Mouse (Mus musculus) olfactory bulb, adult 2 months (tissue): ENCODE data around the gene Dmtf1. TPM values are rescaled to one million over a fixed set of nuclear protein-coding genes. Genes with fewer than 3 reads are reported as not detected.

Source experiments
- H3K27ac ChIP-seq: fragments of 200-500 bp; 2 replicates; pipeline ENCODE4 v1.5.1; 2012; ENCODE audit warnings: low read depth, low read length; ENCODE audit not compliant: insufficient read depth
- H3K4me1 ChIP-seq: fragments of 200-500 bp; 2 replicates; pipeline ENCODE4 v1.6.1; 2012; ENCODE audit warnings: low read length; ENCODE audit not compliant: control insufficient read depth, insufficient read depth
- H3K4me3 ChIP-seq: fragments of 200-500 bp; 2 replicates; pipeline ENCODE4 v1.5.1; 2012; ENCODE audit warnings: mild to moderate bottlenecking, low read depth, low read length, moderate library complexity; ENCODE audit not compliant: insufficient read depth
- CTCF ChIP-seq: fragments of 200-500 bp; IDR thresholded peaks from 2 replicates; pipeline ENCODE4 v1.5.1; 2012; ENCODE audit warnings: low read depth, mild to moderate bottlenecking, low read length, moderate library complexity; ENCODE audit not compliant: insufficient read depth
- POLR2A ChIP-seq: fragments of 200-500 bp; IDR thresholded peaks from 2 replicates; pipeline ENCODE4 v1.6.1; 2012; ENCODE audit warnings: mild to moderate bottlenecking, low read depth, low read length, moderate library complexity; ENCODE audit not compliant: insufficient read depth
- WGBS: fragments of 180-500 bp; shearing (Covaris S2); methylation state at CpG from one replicate; pipeline ENCODE4 v1.1.7; 2018; 5-methylcytosine and 5-hydroxymethylcytosine counted together
- polyA plus RNA-seq: library from polyadenylated mRNA; stranded (reverse); fragments of >200 nt; gene quantifications from 2 replicates; pipeline ENCODE4 v1.2.4, GENCODE M21; 2012; ENCODE audit warnings: low replicate concordance; ENCODE audit not compliant: missing spikeins, insufficient read depth, insufficient read length

Gene Dmtf1
- polyA plus RNA-seq, 1 experiment = not detected

DNA sequence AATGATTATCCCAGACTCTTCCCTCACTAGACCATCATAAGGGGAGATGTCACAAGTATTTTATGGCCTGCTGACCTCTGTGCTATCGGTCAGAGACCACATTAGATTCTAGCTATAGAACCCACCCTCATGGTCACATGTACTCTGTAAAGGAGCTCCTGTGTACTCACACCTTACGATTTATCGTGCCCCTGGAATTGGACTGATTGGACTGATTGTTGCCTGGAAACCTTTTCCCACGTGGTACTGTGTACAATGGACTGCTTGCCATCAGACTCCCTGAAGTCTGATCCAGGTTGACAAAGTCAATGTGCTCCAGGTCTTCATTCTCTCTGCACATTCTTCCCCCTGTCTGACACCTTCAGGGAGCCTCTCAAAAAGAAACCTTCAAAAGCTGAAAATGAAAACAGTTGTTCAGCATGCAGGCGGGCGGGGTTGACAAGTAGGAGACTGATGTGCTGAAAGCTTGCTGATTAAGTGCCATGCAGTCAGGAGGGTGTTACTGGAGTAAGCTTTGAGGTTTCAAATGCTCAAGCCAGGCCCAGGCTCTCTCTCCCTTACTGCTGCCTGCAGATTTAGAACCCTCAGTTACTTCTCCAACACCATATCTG is 91.9 kb downstream of the Dmtf1 start:
- TF ChIP-seq POLR2A = no peak
- TF ChIP-seq CTCF = no peak
- Histone ChIP-seq H3K27ac (no peak overlapping the region), H3K4me3 (no peak overlapping the region), H3K4me1 (no peaks in the 10 kb centered on the region)
- 87% methylated on average over 6 of the region's 6 CpGs for WGBS

- Histone ChIP-seq H3K4me1 (no peaks in the 10 kb centered on the region), H3K4me3 (no peak overlapping the region), H3K27ac (no peak overlapping the region)
- TF ChIP-seq CTCF = no peak
- TF ChIP-seq POLR2A = no peak
- WGBS = 22% methylated on average over 2 of the region's 2 CpGs
Measured at GRCm38 (mm10) chr5:9068886-9069285, 92.7 kb downstream of the Dmtf1 start.

Other genes starting within 250 kb of the Dmtf1 start
- not detected in 2 replicates for gene Crot, start 164.5 kb downstream of the Dmtf1 start, polyA plus RNA-seq
- gene Tmem243, start 61.1 kb downstream of the Dmtf1 start, polyA plus RNA-seq = not detected in 2 replicates
- not detected in 2 replicates for gene 9330182L06Rik, start 104.3 kb upstream of the Dmtf1 start, polyA plus RNA-seq